Mouse (Mus musculus) embryonic facial prominence, embryonic 15.5 days (tissue): ENCODE results near the gene Ccnjl. TPM values are rescaled to one million over a fixed set of nuclear protein-coding genes. Genes with fewer than 3 reads are reported as not detected.

ENCODE experiments used
- ATAC-seq: fragments of 200-750 bp; cut with Nextera tagmentation; 2 replicates; pipeline ENCODE4 v1.8.0; 2017; ENCODE audit warnings: low read depth, moderate TSS enrichment; ENCODE audit not compliant: insufficient number of reproducible peaks, low FRiP score, low TSS enrichment
- H3K27ac ChIP-seq: fragments of 300-500 bp; sonication (generic); replicated peaks from 2 replicates; pipeline ENCODE4 v1.5.1; 2015; ENCODE audit warnings: mild to moderate bottlenecking, inconsistent platforms
- H3K27me3 ChIP-seq: fragments of 300-500 bp; sonication (generic); 2 replicates; pipeline ENCODE4 v1.6.1; 2015; ENCODE audit warnings: inconsistent platforms
- H3K36me3 ChIP-seq: fragments of 300-500 bp; sonication (generic); 2 replicates; pipeline ENCODE4 v1.6.1; 2015; ENCODE audit warnings: mild to moderate bottlenecking, inconsistent platforms
- H3K4me1 ChIP-seq: fragments of 300-500 bp; sonication (generic); 2 replicates; pipeline ENCODE4 v1.6.1; 2015; ENCODE audit warnings: inconsistent platforms
- H3K4me2 ChIP-seq: fragments of 300-500 bp; sonication (generic); replicated peaks from 2 replicates; pipeline ENCODE4 v1.6.1; 2015; ENCODE audit warnings: mild to moderate bottlenecking, inconsistent platforms
- H3K4me3 ChIP-seq: fragments of 300-500 bp; sonication (generic); replicated peaks from 2 replicates; pipeline ENCODE4 v1.5.1; 2015; ENCODE audit warnings: mild to moderate bottlenecking, inconsistent platforms
- H3K9ac ChIP-seq: fragments of 300-500 bp; sonication (generic); 2 replicates; pipeline ENCODE4 v1.6.1; 2015; ENCODE audit warnings: inconsistent platforms
- H3K9me3 ChIP-seq: fragments of 300-500 bp; sonication (generic); replicated peaks from 2 replicates; pipeline ENCODE4 v1.6.1; 2016; ENCODE audit warnings: inconsistent platforms
- WGBS: fragments of 180-500 bp; shearing (Covaris S2); methylation state at CpG from one replicate; pipeline ENCODE4 v1.1.7; 2015; 5-methylcytosine and 5-hydroxymethylcytosine counted together
- polyA plus RNA-seq: library from polyadenylated mRNA; unstranded; fragments of >200 nt; fragmentation: Nextera tagmentation; extraction: Ambion mirVana; gene quantifications from 2 replicates; pipeline ENCODE4 v1.2.1, GENCODE M21; 2015

Gene Ccnjl
- polyA plus RNA-seq, 1 experiment from 2014 or later = 10.9 TPM

- no peaks in the 10 kb centered on the region for H3K27me3 ChIP-seq
- no peak overlapping the region for H3K4me3 ChIP-seq
- no peak overlapping the region for H3K27ac ChIP-seq
- H3K4me1 ChIP-seq = no peaks in the 10 kb centered on the region
- 76% methylated on average over 6 of the region's 6 CpGs for WGBS
- H3K9ac ChIP-seq = no peak overlapping the region
- no peak for ATAC-seq
- H3K9me3 ChIP-seq = no peaks in the 10 kb centered on the region
- H3K4me2 ChIP-seq = no peak overlapping the region
- H3K36me3 ChIP-seq = no peaks in the 10 kb centered on the region
Observed at GRCm38 (mm10) chr11:43605859-43606258, 77.3 kb downstream of the Ccnjl start.

DNA sequence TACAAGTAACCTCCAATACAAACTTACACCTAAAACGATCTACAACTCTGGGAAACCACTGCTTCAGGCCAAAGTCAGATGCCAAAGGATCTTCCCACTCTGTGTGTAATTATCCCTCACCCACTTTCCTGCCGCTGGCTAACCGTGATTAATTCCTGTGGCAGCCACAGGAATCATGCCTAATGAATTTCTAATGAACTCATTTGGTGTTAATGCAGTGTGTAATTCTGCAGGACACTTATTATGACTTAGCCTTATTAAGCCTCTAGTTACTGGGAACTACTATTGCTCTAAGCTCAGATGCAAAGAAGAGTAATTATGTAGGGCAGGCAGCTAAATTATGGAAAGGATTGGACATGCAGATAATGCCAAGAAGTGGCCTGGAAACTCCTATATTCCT is 79.9 kb downstream of the Ccnjl start:
- ATAC-seq = no peak
- H3K9ac ChIP-seq = no peak overlapping the region
- H3K4me3 ChIP-seq = no peak overlapping the region
- H3K27me3 ChIP-seq = no peaks in the 10 kb centered on the region
- no peaks in the 10 kb centered on the region for H3K9me3 ChIP-seq
- no peaks in the 10 kb centered on the region for H3K36me3 ChIP-seq
- no peak overlapping the region for H3K27ac ChIP-seq
- 50% methylated on average over 3 of the region's 3 CpGs for WGBS
- no peak overlapping the region for H3K4me2 ChIP-seq
- peaks cover 8% of the 10 kb centered on the region for H3K4me1 ChIP-seq

DNA sequence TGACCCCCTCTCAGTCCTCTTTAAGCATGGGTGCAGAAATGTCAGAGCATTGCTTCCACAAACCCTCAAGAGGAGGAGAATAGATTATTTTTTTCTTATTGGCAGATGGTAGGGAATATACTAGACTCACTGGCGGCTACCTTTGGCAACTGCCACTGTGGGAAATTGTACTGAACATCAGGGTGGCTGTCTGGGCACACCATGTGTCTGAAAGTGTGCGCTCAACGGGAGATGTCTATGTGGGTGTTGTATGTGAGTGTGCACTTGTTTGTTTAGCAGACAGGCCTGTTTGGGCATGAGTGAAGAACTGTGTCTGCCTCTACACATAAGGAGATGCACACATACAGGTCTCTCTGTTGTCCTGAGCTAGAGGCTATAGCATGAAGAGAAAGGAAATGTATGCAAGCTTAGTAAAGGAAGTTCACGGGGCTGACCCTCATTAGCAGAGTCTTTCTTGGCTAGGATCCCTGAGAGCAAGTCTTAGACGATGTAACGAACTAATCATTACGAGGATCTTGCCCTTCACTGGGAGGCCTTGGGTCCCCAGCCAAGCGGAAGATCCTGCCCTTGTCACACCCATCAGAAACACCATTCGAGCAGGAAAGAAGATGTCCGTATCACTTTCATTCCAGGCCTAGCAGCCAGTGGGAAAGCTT is 81.5 kb downstream of the Ccnjl start:
- Histone ChIP-seq H3K4me1 (peaks cover 8% of the 10 kb centered on the region), H3K4me3 (no peak overlapping the region), H3K9me3 (no peaks in the 10 kb centered on the region), H3K27me3 (no peaks in the 10 kb centered on the region), H3K9ac (no peak overlapping the region), H3K27ac (no peak overlapping the region), H3K36me3 (no peaks in the 10 kb centered on the region), H3K4me2 (no peak overlapping the region)
- 69% methylated on average over 10 of the region's 10 CpGs for WGBS
- no peak for ATAC-seq

- 70% methylated on average over 5 of the region's 5 CpGs for WGBS
- Histone ChIP-seq H3K4me1 (peaks cover 8% of the 10 kb centered on the region), H3K4me3 (no peak overlapping the region), H3K9me3 (no peaks in the 10 kb centered on the region), H3K27me3 (no peaks in the 10 kb centered on the region), H3K27ac (no peak overlapping the region), H3K36me3 (no peaks in the 10 kb centered on the region), H3K4me2 (no peak overlapping the region), H3K9ac (no peak overlapping the region)
- ATAC-seq = no peak
Observed at GRCm38 (mm10) chr11:43610662-43611033, 82.1 kb downstream of the Ccnjl start.

DNA sequence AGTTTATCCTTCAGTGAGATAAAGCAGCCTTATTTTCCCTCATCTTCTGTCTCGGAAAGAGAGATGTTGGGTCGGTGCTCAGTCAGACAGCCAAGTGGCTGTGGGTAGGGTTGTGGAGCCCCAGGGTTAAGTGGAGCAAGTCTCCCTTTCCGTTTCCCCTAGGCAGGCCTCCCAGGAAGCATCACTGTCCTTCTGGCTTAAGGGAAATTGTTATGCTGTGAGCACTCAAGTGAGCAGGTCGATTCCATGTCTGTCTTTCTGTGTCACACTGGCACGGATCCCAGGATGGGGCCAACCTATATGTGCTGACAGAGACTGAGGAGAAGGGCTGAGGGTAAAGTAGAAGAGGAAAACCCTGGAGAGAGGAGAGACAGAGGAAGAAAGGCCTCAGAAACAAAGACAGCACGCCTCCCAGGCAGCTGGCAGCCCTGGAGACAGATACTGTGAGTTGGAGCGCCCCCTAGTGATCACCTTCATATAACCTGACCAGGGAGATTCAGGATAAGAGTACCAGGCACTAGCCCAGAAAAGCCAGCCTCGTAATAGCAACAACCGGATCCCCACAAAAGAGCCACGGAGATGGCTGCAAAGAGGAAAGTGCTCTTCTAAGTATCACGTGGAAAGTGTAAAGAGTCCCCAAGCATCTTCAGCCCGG is 84.4 kb downstream of the Ccnjl start:
- H3K27ac ChIP-seq = peak overlapping the region; percentile 59; the same call in 1 of the 2 replicates
- no peaks in the 10 kb centered on the region for H3K36me3 ChIP-seq
- peak; percentile 60; the same call in 1 of the 2 replicates for ATAC-seq
- 20% methylated on average over 12 of the region's 12 CpGs for WGBS
- H3K9me3 ChIP-seq = no peaks in the 10 kb centered on the region
- no peak overlapping the region for H3K4me3 ChIP-seq
- peaks cover 17% of the 10 kb centered on the region for H3K4me1 ChIP-seq
- no peaks in the 10 kb centered on the region for H3K27me3 ChIP-seq
- H3K4me2 ChIP-seq = no peak overlapping the region
- H3K9ac ChIP-seq = no peak overlapping the region

DNA sequence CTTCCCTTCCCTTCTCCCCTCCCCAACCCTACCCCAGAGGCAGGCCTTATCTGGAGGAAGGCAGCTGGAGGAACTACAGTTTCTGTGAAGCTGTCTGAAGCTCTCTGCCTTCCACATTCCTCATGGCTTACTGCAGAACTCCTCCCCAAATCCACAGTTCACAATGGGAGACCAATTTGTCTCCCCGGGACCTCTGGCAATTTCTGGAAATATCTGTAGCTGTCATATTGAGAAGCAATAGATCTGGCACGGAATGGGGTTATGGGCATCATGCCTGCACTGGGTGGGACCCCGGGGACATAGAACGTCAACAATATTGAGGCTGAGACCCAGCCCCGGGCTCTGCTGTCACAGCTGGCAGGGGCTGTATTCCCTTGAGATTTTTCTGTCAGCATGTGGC is 89.3 kb downstream of the Ccnjl start:
- H3K4me3 ChIP-seq = no peak overlapping the region
- H3K36me3 ChIP-seq = no peaks in the 10 kb centered on the region
- no peaks in the 10 kb centered on the region for H3K9me3 ChIP-seq
- no peak overlapping the region for H3K9ac ChIP-seq
- no peaks in the 10 kb centered on the region for H3K27me3 ChIP-seq
- peaks cover 20% of the 10 kb centered on the region for H3K4me1 ChIP-seq
- H3K4me2 ChIP-seq = no peak overlapping the region
- no peak for ATAC-seq
- H3K27ac ChIP-seq = peak overlapping the region; percentile 45
- 23% methylated on average over 5 of the region's 5 CpGs for WGBS

- H3K9me3 ChIP-seq = no peaks in the 10 kb centered on the region
- H3K4me3 ChIP-seq = no peak overlapping the region
- H3K27me3 ChIP-seq = no peaks in the 10 kb centered on the region
- no peak overlapping the region for H3K4me2 ChIP-seq
- H3K4me1 ChIP-seq = peaks cover 16% of the 10 kb centered on the region
- 56% methylated on average over 7 of the region's 7 CpGs for WGBS
- peak overlapping the region; percentile 45 for H3K27ac ChIP-seq
- ATAC-seq = no peak
- H3K9ac ChIP-seq = no peak overlapping the region
- H3K36me3 ChIP-seq = no peaks in the 10 kb centered on the region
Observed at GRCm38 (mm10) chr11:43618403-43618802, 89.8 kb downstream of the Ccnjl start.

- WGBS = 81% methylated on average over 5 of the region's 5 CpGs
- peaks cover 22% of the 10 kb centered on the region for H3K4me1 ChIP-seq
- no peaks in the 10 kb centered on the region for H3K9me3 ChIP-seq
- H3K4me3 ChIP-seq = no peak overlapping the region
- H3K27ac ChIP-seq = no peak overlapping the region
- no peak for ATAC-seq
- no peaks in the 10 kb centered on the region for H3K36me3 ChIP-seq
- H3K27me3 ChIP-seq = no peaks in the 10 kb centered on the region
- no peak overlapping the region for H3K9ac ChIP-seq
- no peak overlapping the region for H3K4me2 ChIP-seq
Observed at GRCm38 (mm10) chr11:43621769-43622168, 93.2 kb downstream of the Ccnjl start.

- 94% methylated on average over 1 of the region's 1 CpGs for WGBS
- H3K4me3 ChIP-seq = no peak overlapping the region
- no peak overlapping the region for H3K9ac ChIP-seq
- peaks cover 14% of the 10 kb centered on the region for H3K4me1 ChIP-seq
- H3K4me2 ChIP-seq = no peak overlapping the region
- H3K36me3 ChIP-seq = no peaks in the 10 kb centered on the region
- H3K9me3 ChIP-seq = no peaks in the 10 kb centered on the region
- no peak overlapping the region for H3K27ac ChIP-seq
- ATAC-seq = no peak
- no peaks in the 10 kb centered on the region for H3K27me3 ChIP-seq
Observed at GRCm38 (mm10) chr11:43624341-43624740, 95.8 kb downstream of the Ccnjl start.

DNA sequence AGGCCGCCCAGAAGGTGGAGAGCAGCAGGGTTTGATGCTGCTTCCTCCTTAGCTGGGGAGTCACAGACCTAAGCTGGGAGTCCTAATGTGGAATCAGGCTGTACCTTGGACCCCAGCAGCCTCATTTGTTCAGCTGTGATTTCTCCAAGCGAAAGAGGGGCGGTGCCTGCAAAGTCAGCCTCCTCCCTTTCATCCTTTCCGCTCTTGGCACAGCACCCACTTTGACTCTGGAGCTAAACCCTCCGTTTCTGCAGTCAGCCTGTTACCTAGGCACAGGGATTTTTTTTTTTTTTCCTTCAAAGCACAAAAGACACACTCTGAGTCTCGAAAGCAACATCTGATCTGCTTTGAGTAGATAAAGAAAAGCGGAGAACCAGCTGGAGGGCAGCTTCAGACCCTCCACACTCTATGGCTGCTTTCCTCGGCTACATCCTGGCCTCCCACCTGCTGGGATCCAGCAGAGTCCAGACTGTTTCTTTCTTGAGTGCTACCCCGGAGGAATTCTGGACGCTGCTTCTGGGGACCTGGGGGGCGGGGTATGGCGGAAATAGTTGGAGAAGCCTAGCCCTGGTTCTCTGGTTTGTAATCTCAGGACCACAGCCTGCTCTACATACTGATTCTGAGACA is 97.8 kb downstream of the Ccnjl start:
- 10% methylated on average over 12 of the region's 12 CpGs for WGBS
- peak overlapping the region; percentile 38 for H3K4me2 ChIP-seq
- no peaks in the 10 kb centered on the region for H3K9me3 ChIP-seq
- H3K27me3 ChIP-seq = no peaks in the 10 kb centered on the region
- H3K27ac ChIP-seq = 0 out of 2 replicates have a peak overlapping the region, but pooled peaks have one; percentile 2
- H3K4me1 ChIP-seq = peaks cover 14% of the 10 kb centered on the region
- H3K9ac ChIP-seq = no peak overlapping the region
- no peaks in the 10 kb centered on the region for H3K36me3 ChIP-seq
- ATAC-seq = no peak
- peak overlapping the region; percentile 8 for H3K4me3 ChIP-seq

GRCm38 (mm10) chr11:43626927-43627645 is 98.5 kb downstream of the Ccnjl start:
- ATAC-seq = no peak
- H3K27ac ChIP-seq = 0 out of 2 replicates have a peak overlapping the region, but pooled peaks have one; percentile 2
- 26% methylated on average over 18 of the region's 18 CpGs for WGBS
- no peak overlapping the region for H3K9ac ChIP-seq
- no peaks in the 10 kb centered on the region for H3K36me3 ChIP-seq
- H3K4me2 ChIP-seq = peak overlapping the region; percentile 38
- H3K9me3 ChIP-seq = no peaks in the 10 kb centered on the region
- H3K4me1 ChIP-seq = peaks cover 14% of the 10 kb centered on the region
- H3K4me3 ChIP-seq = no peak overlapping the region; the same call in 1 of the 2 replicates
- no peaks in the 10 kb centered on the region for H3K27me3 ChIP-seq
